Mouse (Mus musculus) forebrain, embryonic 11.5 days (tissue): ENCODE results near the gene Shkbp1. TPM values are rescaled to one million over a fixed set of nuclear protein-coding genes. Genes with fewer than 3 reads are reported as not detected.
A peak's percentile ranks its signal among the peaks of the same experiment; 100 is the strongest.

Experiments
- ATAC-seq: fragments of 200-750 bp; cut with Nextera tagmentation; replicated peaks from 2 replicates; pipeline ENCODE4 v1.8.0; 2017; ENCODE audit warnings: moderate TSS enrichment; ENCODE audit not compliant: low FRiP score
- DNase-seq: peaks from one replicate; pipeline ENCODE4 v3.0.0-alpha.2; 2017; ENCODE audit warnings: low spot score
- H3K27ac ChIP-seq: fragments of 300-500 bp; sonication (generic); 2 replicates; pipeline ENCODE4 v1.5.1; 2014; ENCODE audit warnings: low read depth, low read length
- H3K27me3 ChIP-seq: fragments of 300-500 bp; sonication (generic); 2 replicates; pipeline ENCODE4 v1.6.1; 2014; ENCODE audit warnings: mild to moderate bottlenecking, low read length, mixed read lengths; ENCODE audit not compliant: control insufficient read depth, insufficient read depth
- H3K36me3 ChIP-seq: fragments of 300-500 bp; sonication (generic); 2 replicates; pipeline ENCODE4 v1.6.1; 2014; ENCODE audit warnings: mild to moderate bottlenecking, low read length, moderate library complexity, mixed read lengths; ENCODE audit not compliant: control insufficient read depth, insufficient read depth
- H3K4me1 ChIP-seq: fragments of 300-500 bp; sonication (generic); replicated peaks from 2 replicates; pipeline ENCODE4 v1.6.1; 2014; ENCODE audit warnings: low read length, mixed read lengths; ENCODE audit not compliant: control insufficient read depth, insufficient read depth
- H3K4me2 ChIP-seq: fragments of 300-500 bp; sonication (generic); 2 replicates; pipeline ENCODE4 v1.6.1; 2014; ENCODE audit warnings: low read depth, mild to moderate bottlenecking, low read length, moderate library complexity, mixed read lengths; ENCODE audit not compliant: severe bottlenecking
- H3K4me3 ChIP-seq: fragments of 300-500 bp; sonication (generic); 2 replicates; pipeline ENCODE4 v1.5.1; 2014; ENCODE audit warnings: low read depth, low read length
- H3K9ac ChIP-seq: fragments of 300-500 bp; sonication (generic); 2 replicates; pipeline ENCODE4 v1.6.1; 2014; ENCODE audit warnings: low read length
- H3K9me3 ChIP-seq: fragments of 300-500 bp; sonication (generic); 2 replicates; pipeline ENCODE4 v1.6.1; 2016; ENCODE audit warnings: low read length, mixed read lengths; ENCODE audit not compliant: control insufficient read depth
- WGBS: fragments of 180-500 bp; shearing (Covaris S2); extraction: QIAGEN DNeasy Blood & Tissue Kit; methylation state at CpG from one replicate; pipeline ENCODE4 v1.1.7; 2014; 5-methylcytosine and 5-hydroxymethylcytosine counted together
- polyA plus RNA-seq: library from polyadenylated mRNA; unstranded; fragments of >200 nt; fragmentation: Nextera tagmentation; extraction: Ambion mirVana; gene quantifications from 2 replicates; pipeline ENCODE4 v1.2.1, GENCODE M21; 2014

The Shkbp1 gene
- polyA plus RNA-seq, 1 experiment from 2014 or later = 64.3 TPM

DNA sequence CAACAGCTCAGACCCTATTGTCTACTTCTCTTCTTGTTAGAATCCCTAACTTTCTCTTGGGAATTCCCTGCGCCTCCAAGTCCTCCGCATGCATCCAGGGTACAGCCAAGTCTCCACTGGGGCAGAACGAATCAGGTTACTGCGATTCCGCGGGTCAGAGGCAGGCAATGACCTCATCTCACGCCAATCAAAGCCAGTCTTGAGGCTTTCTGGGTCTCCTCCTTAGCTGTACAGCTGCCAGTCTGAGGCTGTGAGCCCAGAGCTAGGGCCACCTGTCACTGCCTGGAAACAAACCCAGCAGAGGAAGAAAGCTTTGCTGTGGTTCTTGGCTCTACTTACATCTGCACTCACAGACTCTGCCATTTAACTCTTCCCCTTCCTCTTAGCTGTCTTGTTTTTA is 39.9 kb downstream of the Shkbp1 start:
- Histone ChIP-seq H3K27ac (no peak overlapping the region), H3K9me3 (peaks cover 5% of the 10 kb centered on the region; the same call in 1 of the 2 replicates), H3K4me3 (no peak overlapping the region), H3K9ac (no peak overlapping the region), H3K4me1 (no peaks in the 10 kb centered on the region), H3K4me2 (no peak overlapping the region), H3K27me3 (peaks cover 3% of the 10 kb centered on the region; the same call in 1 of the 2 replicates), H3K36me3 (no peaks in the 10 kb centered on the region; the same call in 1 of the 2 replicates)
- 33% methylated on average over 7 of the region's 7 CpGs for WGBS
- peak; percentile 52 for DNase-seq
- ATAC-seq = peak; percentile 53; the same call in 1 of the 2 replicates

DNA sequence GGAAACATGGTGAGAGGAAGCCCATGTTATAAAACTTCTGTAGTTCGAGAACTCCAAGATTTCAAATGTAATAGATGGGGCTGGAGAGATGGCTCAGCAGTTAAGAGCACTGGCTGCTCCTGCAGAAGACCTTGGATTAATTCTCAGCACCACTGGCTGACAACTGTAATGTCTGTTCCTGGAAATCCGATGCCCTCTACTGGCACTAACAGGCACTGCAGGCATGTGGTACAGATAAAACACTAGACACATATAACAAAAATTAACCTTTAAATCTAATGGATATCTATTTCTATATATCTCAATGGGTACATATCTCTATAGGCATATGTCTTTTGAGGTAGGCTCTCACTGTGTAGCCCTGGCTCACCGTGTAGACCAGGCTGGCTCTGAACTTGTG is 41.4 kb downstream of the Shkbp1 start:
- H3K4me2 ChIP-seq = no peak overlapping the region
- H3K9me3 ChIP-seq = peaks cover 5% of the 10 kb centered on the region; the same call in 1 of the 2 replicates
- 94% methylated on average over 3 of the region's 3 CpGs for WGBS
- ATAC-seq (no peak), DNase-seq (no peak)
- H3K4me3 ChIP-seq = no peak overlapping the region
- H3K9ac ChIP-seq = no peak overlapping the region
- peaks cover 9% of the 10 kb centered on the region; the same call in 1 of the 2 replicates for H3K27me3 ChIP-seq
- no peaks in the 10 kb centered on the region for H3K4me1 ChIP-seq
- no peaks in the 10 kb centered on the region; the same call in 1 of the 2 replicates for H3K36me3 ChIP-seq
- H3K27ac ChIP-seq = no peak overlapping the region

GRCm38 (mm10) chr7:27311651-27312284 is 44.1 kb downstream of the Shkbp1 start:
- Histone ChIP-seq H3K9me3 (peaks cover 5% of the 10 kb centered on the region; the same call in 1 of the 2 replicates), H3K4me2 (no peak overlapping the region), H3K36me3 (no peaks in the 10 kb centered on the region; the same call in 1 of the 2 replicates), H3K9ac (no peak overlapping the region), H3K27ac (no peak overlapping the region), H3K27me3 (peaks cover 9% of the 10 kb centered on the region; the same call in 1 of the 2 replicates), H3K4me1 (0 out of 2 replicates have a peak, but pooled peaks cover 1% of the 10 kb centered on the region), H3K4me3 (no peak overlapping the region)
- 91% methylated on average over 12 of the region's 12 CpGs for WGBS
- no peak for ATAC-seq
- no peak for DNase-seq

DNA sequence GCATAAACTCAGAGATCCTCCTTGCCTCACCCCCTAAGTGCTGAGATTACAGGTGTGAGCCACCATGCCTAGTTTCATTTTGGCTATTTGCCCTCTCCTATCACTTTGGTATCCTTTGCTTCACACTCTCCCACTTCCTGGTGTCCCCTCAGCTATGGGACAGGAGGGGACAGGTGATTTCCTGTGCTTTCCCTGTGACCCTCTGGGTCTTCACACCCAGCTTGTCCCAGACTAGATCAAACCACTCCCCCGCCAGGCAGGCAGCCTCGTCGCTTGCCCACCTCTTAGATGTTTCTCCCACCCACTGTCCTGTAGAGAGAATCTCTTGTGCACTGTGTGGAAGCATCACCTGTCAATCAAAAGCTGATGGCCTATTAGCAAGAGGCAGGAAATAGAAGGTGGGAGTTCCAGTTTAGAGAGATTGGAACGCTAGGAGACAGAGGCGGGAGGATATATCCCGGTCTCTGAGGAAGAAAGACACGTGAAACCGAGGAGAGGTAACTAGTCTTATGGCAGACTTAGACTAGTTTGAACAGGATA is 44.8 kb downstream of the Shkbp1 start:
- Histone ChIP-seq H3K27me3 (peaks cover 9% of the 10 kb centered on the region; the same call in 1 of the 2 replicates), H3K4me1 (0 out of 2 replicates have a peak, but pooled peaks cover 1% of the 10 kb centered on the region), H3K4me2 (no peak overlapping the region), H3K27ac (no peak overlapping the region), H3K4me3 (no peak overlapping the region), H3K9me3 (peaks cover 5% of the 10 kb centered on the region; the same call in 1 of the 2 replicates), H3K36me3 (no peaks in the 10 kb centered on the region; the same call in 1 of the 2 replicates), H3K9ac (no peak overlapping the region)
- WGBS = 49% methylated on average over 8 of the region's 8 CpGs
- no peak for DNase-seq
- no peak for ATAC-seq

GRCm38 (mm10) chr7:27310306-27310705 is 45.5 kb downstream of the Shkbp1 start:
- H3K27ac ChIP-seq = no peak overlapping the region
- H3K4me1 ChIP-seq = 0 out of 2 replicates have a peak, but pooled peaks cover 1% of the 10 kb centered on the region
- DNase-seq = no peak

DNA sequence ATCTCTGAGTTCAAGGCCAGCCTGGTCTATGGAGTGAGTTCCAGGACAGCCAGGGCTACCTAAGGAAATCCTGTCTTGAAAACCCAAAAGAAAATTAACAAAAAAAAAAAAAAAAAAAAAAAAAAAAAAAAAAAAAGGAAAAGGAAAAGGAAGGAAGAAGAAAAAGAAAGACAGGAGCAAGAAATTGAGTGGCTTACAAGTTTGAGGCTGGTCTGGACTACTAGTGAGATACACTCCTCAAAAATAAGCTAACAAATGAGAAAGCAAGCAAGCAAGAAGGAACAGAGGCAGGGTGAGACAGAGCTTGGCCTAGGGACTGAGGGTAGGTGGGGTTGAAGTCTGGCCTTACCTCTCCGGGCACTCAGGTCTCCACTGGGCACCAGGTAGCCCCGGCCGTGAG is 46.0 kb downstream of the Shkbp1 start:
- Histone ChIP-seq H3K4me1 (0 out of 2 replicates have a peak, but pooled peaks cover 1% of the 10 kb centered on the region), H3K4me3 (no peak overlapping the region), H3K9me3 (peaks cover 5% of the 10 kb centered on the region; the same call in 1 of the 2 replicates), H3K27me3 (peaks cover 9% of the 10 kb centered on the region; the same call in 1 of the 2 replicates), H3K36me3 (no peaks in the 10 kb centered on the region; the same call in 1 of the 2 replicates), H3K4me2 (no peak overlapping the region), H3K9ac (no peak overlapping the region), H3K27ac (no peak overlapping the region)
- no peak for DNase-seq
- ATAC-seq = no peak
- 38% methylated on average over 3 of the region's 3 CpGs for WGBS

More at GRCm38 (mm10) chr7:27310306-27310705, 45.5 kb downstream of the Shkbp1 start:
- Histone ChIP-seq H3K9ac (no peak overlapping the region; the same call in 1 of the 2 replicates), H3K9me3 (peaks cover 5% of the 10 kb centered on the region; the same call in 1 of the 2 replicates), H3K4me2 (peak overlapping the region; percentile 38; the same call in 1 of the 2 replicates), H3K4me3 (peak overlapping the region; percentile 23), H3K36me3 (no peaks in the 10 kb centered on the region; the same call in 1 of the 2 replicates), H3K27me3 (peaks cover 9% of the 10 kb centered on the region; the same call in 1 of the 2 replicates)
- ATAC-seq = peak; percentile 63
- 7% methylated on average over 17 of the region's 17 CpGs for WGBS

GRCm38 (mm10) chr7:27308821-27309549 is 46.8 kb downstream of the Shkbp1 start:
- ATAC-seq (peak; percentile 40; the same call in 1 of the 2 replicates), DNase-seq (no peak)
- 11% methylated on average over 28 of the region's 28 CpGs for WGBS
- Histone ChIP-seq H3K4me3 (peak overlapping the region; percentile 17; the same call in 1 of the 2 replicates), H3K27me3 (peaks cover 9% of the 10 kb centered on the region; the same call in 1 of the 2 replicates), H3K36me3 (no peaks in the 10 kb centered on the region; the same call in 1 of the 2 replicates), H3K9me3 (peaks cover 2% of the 10 kb centered on the region; the same call in 1 of the 2 replicates), H3K4me2 (peak overlapping the region; percentile 45), H3K9ac (0 out of 2 replicates have a peak overlapping the region, but pooled peaks have one; percentile 8), H3K4me1 (0 out of 2 replicates have a peak, but pooled peaks cover 1% of the 10 kb centered on the region), H3K27ac (no peak overlapping the region)

DNA sequence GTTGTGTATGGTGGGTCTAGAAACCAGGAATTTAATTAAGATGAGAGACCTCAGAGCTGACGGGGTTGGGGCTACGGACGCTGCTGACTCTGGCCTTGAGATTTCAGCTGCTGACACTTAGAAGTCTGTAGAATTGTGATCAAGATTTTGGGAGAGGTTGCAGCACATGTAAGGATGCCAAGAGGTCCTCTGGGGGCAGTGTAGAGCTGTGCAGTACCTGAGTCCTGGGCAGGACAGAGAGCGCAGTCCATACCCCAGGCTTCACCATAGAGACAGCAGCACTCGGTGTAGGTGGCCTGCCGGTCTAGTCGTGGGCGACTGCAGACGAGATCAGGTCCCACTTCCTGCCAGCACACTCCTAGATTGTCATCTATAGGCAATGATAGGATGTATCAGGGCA is 48.3 kb downstream of the Shkbp1 start:
- peaks cover 9% of the 10 kb centered on the region; the same call in 1 of the 2 replicates for H3K27me3 ChIP-seq
- WGBS = 68% methylated on average over 9 of the region's 9 CpGs

More for the DNA sequence above, 48.3 kb downstream of the Shkbp1 start:
- Histone ChIP-seq H3K4me2 (no peak overlapping the region), H3K36me3 (no peaks in the 10 kb centered on the region), H3K9me3 (no peaks in the 10 kb centered on the region), H3K27ac (no peak overlapping the region), H3K4me1 (0 out of 2 replicates have a peak, but pooled peaks cover 1% of the 10 kb centered on the region), H3K9ac (no peak overlapping the region), H3K4me3 (no peak overlapping the region)
- DNase-seq (no peak), ATAC-seq (no peak)
